Mouse (Mus musculus): ENCODE data around the gene Susd2.

DNA sequence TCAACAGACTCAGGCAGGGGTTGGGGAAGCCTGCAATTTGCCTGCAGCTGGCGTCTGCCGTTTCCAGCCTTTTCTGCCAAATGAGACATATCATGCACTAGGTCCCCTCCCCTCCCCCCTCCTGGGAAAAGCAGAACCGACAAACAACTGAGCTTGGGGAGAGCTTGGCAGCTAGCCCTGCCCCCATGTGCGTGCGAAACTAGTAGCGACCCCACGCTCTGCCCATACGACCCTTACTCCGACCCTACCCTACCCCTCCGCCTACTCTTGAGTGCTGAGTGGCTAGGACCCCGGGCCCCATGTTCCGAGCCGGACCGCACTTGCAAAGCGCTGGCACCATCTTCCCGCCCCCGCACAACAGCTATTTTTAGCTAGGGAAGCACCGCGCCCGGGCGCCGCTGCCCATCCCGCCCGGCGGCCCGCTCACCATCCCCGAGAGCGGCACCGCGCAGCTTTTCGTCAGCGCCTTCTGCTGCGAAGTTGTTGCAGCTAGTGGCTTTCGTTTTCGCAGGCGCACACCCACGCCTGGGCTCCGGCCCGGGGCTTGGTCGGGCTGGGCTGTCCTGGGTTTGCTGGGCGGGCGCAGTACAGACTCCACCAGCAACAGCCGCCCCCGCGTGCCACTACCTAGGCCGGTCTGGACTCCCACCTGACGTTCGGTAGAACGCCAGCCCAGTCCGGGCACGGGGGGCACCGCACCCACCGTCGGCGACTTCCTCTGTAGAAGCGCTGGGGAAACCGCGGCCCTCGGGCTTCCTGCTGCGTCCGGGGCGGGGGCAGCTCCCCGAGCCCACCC is 23.5 kb upstream of the Susd2 start:
- TF ChIP-seq CTCF (conservative IDR thresholded peaks at IDR 0.05; ENCODE audit: low read length) (no peak), NANOG (IDR thresholded peaks at IDR 0.05; ENCODE audit: borderline replicate concordance, low read length) (no peak), POU5F1 (IDR thresholded peaks at IDR 0.05; ENCODE audit: borderline replicate concordance, low read length) (no peak)

Data from E14TG2a.4 (cell line).